Mouse (Mus musculus) midbrain, embryonic 16.5 days (tissue): Measurements from ENCODE around the gene Shc1. TPM values are rescaled to one million over a fixed set of nuclear protein-coding genes. Genes with fewer than 3 reads are reported as not detected.

ENCODE experiments used
- ATAC-seq: fragments of 200-750 bp; cut with Nextera tagmentation; 2 replicates; pipeline ENCODE4 v1.8.0; 2017; ENCODE audit warnings: moderate TSS enrichment
- H3K27ac ChIP-seq: fragments of 300-500 bp; sonication (generic); 2 replicates; pipeline ENCODE4 v1.5.1; 2014; ENCODE audit warnings: mild to moderate bottlenecking, low read length, mixed read lengths
- H3K27me3 ChIP-seq: fragments of 300-500 bp; sonication (generic); 2 replicates; pipeline ENCODE4 v1.6.1; 2014; ENCODE audit warnings: low read depth, low read length, mixed read lengths; ENCODE audit not compliant: control insufficient read depth, insufficient read depth
- H3K36me3 ChIP-seq: fragments of 300-500 bp; sonication (generic); 2 replicates; pipeline ENCODE4 v1.6.1; 2014; ENCODE audit warnings: mild to moderate bottlenecking, low read length, moderate library complexity, mixed read lengths; ENCODE audit not compliant: control insufficient read depth, insufficient read depth
- H3K4me1 ChIP-seq: fragments of 300-500 bp; sonication (generic); 2 replicates; pipeline ENCODE4 v1.6.1; 2014; ENCODE audit warnings: mild to moderate bottlenecking, low read length, mixed read lengths; ENCODE audit not compliant: control insufficient read depth, insufficient read depth
- H3K4me2 ChIP-seq: fragments of 300-500 bp; sonication (generic); 2 replicates; pipeline ENCODE4 v1.6.1; 2014; ENCODE audit warnings: mild to moderate bottlenecking, low read length, mixed read lengths
- H3K4me3 ChIP-seq: fragments of 300-500 bp; sonication (generic); 2 replicates; pipeline ENCODE4 v1.5.1; 2014; ENCODE audit warnings: low read depth, mild to moderate bottlenecking, low read length, moderate library complexity, mixed read lengths
- H3K9ac ChIP-seq: fragments of 300-500 bp; sonication (generic); 2 replicates; pipeline ENCODE4 v1.6.1; 2014; ENCODE audit warnings: low read depth, low read length, mixed read lengths
- H3K9me3 ChIP-seq: fragments of 300-500 bp; sonication (generic); replicated peaks from 2 replicates; pipeline ENCODE4 v1.6.1; 2014; ENCODE audit warnings: mild to moderate bottlenecking, low read length, mixed read lengths; ENCODE audit not compliant: control insufficient read depth, poor library complexity, severe bottlenecking
- WGBS: fragments of 180-500 bp; shearing (Covaris S2); extraction: QIAGEN DNeasy Blood & Tissue Kit; methylation state at CpG from one replicate; pipeline ENCODE4 v1.1.7; 2014; 5-methylcytosine and 5-hydroxymethylcytosine counted together
- polyA plus RNA-seq: library from polyadenylated mRNA; unstranded; fragments of >200 nt; fragmentation: Nextera tagmentation; extraction: Ambion mirVana; gene quantifications from 2 replicates; pipeline ENCODE4 v1.2.1, GENCODE M21; 2015

The Shc1 gene
- polyA plus RNA-seq, 1 experiment from 2014 or later, result 13.2 TPM

GRCm38 (mm10) chr3:89382033-89382882, 36.0 kb upstream of the Shc1 start:
- 88% methylated on average over 9 of the region's 9 CpGs for WGBS
- H3K9ac ChIP-seq, result no peak overlapping the region
- no peak for ATAC-seq

GRCm38 (mm10) chr3:89382950-89383349, 35.3 kb upstream of the Shc1 start:
- Histone ChIP-seq H3K36me3 (no peaks in the 10 kb centered on the region), H3K4me2 (no peak overlapping the region), H3K9me3 (no peaks in the 10 kb centered on the region), H3K27ac (no peak overlapping the region), H3K27me3 (no peaks in the 10 kb centered on the region), H3K4me3 (no peak overlapping the region), H3K4me1 (peaks cover 3% of the 10 kb centered on the region; the same call in 1 of the 2 replicates), H3K9ac (no peak overlapping the region)
- 90% methylated on average over 5 of the region's 5 CpGs for WGBS
- ATAC-seq, result no peak

More at GRCm38 (mm10) chr3:89382033-89382882, 36.0 kb upstream of the Shc1 start:
- H3K27ac ChIP-seq, result no peak overlapping the region
- H3K4me3 ChIP-seq, result no peak overlapping the region
- H3K4me1 ChIP-seq, result peaks cover 3% of the 10 kb centered on the region; the same call in 1 of the 2 replicates
- H3K27me3 ChIP-seq, result no peaks in the 10 kb centered on the region
- no peak overlapping the region for H3K4me2 ChIP-seq
- H3K9me3 ChIP-seq, result no peaks in the 10 kb centered on the region
- H3K36me3 ChIP-seq, result no peaks in the 10 kb centered on the region

- Histone ChIP-seq H3K27me3 (no peaks in the 10 kb centered on the region), H3K4me3 (no peak overlapping the region), H3K4me1 (no peaks in the 10 kb centered on the region; the same call in 1 of the 2 replicates), H3K9ac (no peak overlapping the region), H3K27ac (no peak overlapping the region), H3K4me2 (no peak overlapping the region), H3K9me3 (no peaks in the 10 kb centered on the region), H3K36me3 (no peaks in the 10 kb centered on the region)
- WGBS, result 94% methylated on average over 5 of the region's 5 CpGs
- no peak for ATAC-seq
These were observed 34.5 kb upstream of the Shc1 start for GRCm38 (mm10) chr3:89383651-89384255.

- Histone ChIP-seq H3K9me3 (no peaks in the 10 kb centered on the region), H3K27me3 (no peaks in the 10 kb centered on the region), H3K36me3 (no peaks in the 10 kb centered on the region), H3K4me2 (no peak overlapping the region), H3K4me1 (no peaks in the 10 kb centered on the region), H3K4me3 (no peak overlapping the region), H3K9ac (no peak overlapping the region), H3K27ac (no peak overlapping the region)
- 42% methylated on average over 12 of the region's 12 CpGs for WGBS
- no peak for ATAC-seq
These were observed 33.7 kb upstream of the Shc1 start for GRCm38 (mm10) chr3:89384331-89385076.

GRCm38 (mm10) chr3:89385451-89385850, 32.8 kb upstream of the Shc1 start:
- Histone ChIP-seq H3K9ac (no peak overlapping the region), H3K27me3 (no peaks in the 10 kb centered on the region), H3K4me1 (no peaks in the 10 kb centered on the region), H3K4me2 (no peak overlapping the region), H3K27ac (no peak overlapping the region), H3K36me3 (no peaks in the 10 kb centered on the region), H3K4me3 (no peak overlapping the region), H3K9me3 (no peaks in the 10 kb centered on the region)
- no peak for ATAC-seq
- 46% methylated on average over 9 of the region's 11 CpGs for WGBS

- Histone ChIP-seq H3K9me3 (no peaks in the 10 kb centered on the region), H3K4me1 (peaks cover 11% of the 10 kb centered on the region), H3K27me3 (no peaks in the 10 kb centered on the region), H3K4me3 (no peak overlapping the region), H3K36me3 (no peaks in the 10 kb centered on the region), H3K27ac (no peak overlapping the region), H3K9ac (no peak overlapping the region), H3K4me2 (no peak overlapping the region)
- ATAC-seq, result no peak
- 54% methylated on average over 17 of the region's 17 CpGs for WGBS
These were observed 31.5 kb upstream of the Shc1 start for GRCm38 (mm10) chr3:89386438-89387420.

- Histone ChIP-seq H3K9me3 (no peaks in the 10 kb centered on the region), H3K36me3 (no peaks in the 10 kb centered on the region), H3K4me1 (peaks cover 20% of the 10 kb centered on the region), H3K9ac (no peak overlapping the region), H3K27ac (no peak overlapping the region), H3K4me2 (no peak overlapping the region), H3K27me3 (0 out of 2 replicates have a peak, but pooled peaks cover 3% of the 10 kb centered on the region), H3K4me3 (no peak overlapping the region)
- no peak for ATAC-seq
- WGBS, result 77% methylated on average over 11 of the region's 11 CpGs
These were observed 30.6 kb upstream of the Shc1 start for GRCm38 (mm10) chr3:89387632-89388031.
